Mouse (Mus musculus) neural tube, embryonic 15.5 days (tissue): ENCODE data around the gene Fyn. TPM values are rescaled to one million over a fixed set of nuclear protein-coding genes. Genes with fewer than 3 reads are reported as not detected.

Experiments
- ATAC-seq: fragments of 200-750 bp; cut with Nextera tagmentation; 2 replicates; pipeline ENCODE4 v1.8.0; 2017; ENCODE audit warnings: mild to moderate bottlenecking, moderate TSS enrichment, moderate library complexity; ENCODE audit not compliant: low FRiP score
- H3K27ac ChIP-seq: fragments of 300-500 bp; sonication (generic); replicated peaks from 2 replicates; pipeline ENCODE4 v1.5.1; 2015; ENCODE audit warnings: mild to moderate bottlenecking, inconsistent platforms
- H3K27me3 ChIP-seq: fragments of 300-500 bp; sonication (generic); replicated peaks from 2 replicates; pipeline ENCODE4 v1.6.1; 2015; ENCODE audit warnings: inconsistent platforms
- H3K36me3 ChIP-seq: fragments of 300-500 bp; sonication (generic); 2 replicates; pipeline ENCODE4 v1.6.1; 2015; ENCODE audit warnings: inconsistent platforms
- H3K4me1 ChIP-seq: fragments of 300-500 bp; sonication (generic); 2 replicates; pipeline ENCODE4 v1.6.1; 2015; ENCODE audit warnings: inconsistent platforms
- H3K4me2 ChIP-seq: fragments of 300-500 bp; sonication (generic); 2 replicates; pipeline ENCODE4 v1.6.1; 2015; ENCODE audit warnings: inconsistent platforms, mild to moderate bottlenecking, moderate library complexity
- H3K4me3 ChIP-seq: fragments of 300-500 bp; sonication (generic); replicated peaks from 2 replicates; pipeline ENCODE4 v1.5.1; 2015; ENCODE audit warnings: mild to moderate bottlenecking, inconsistent platforms
- H3K9ac ChIP-seq: fragments of 300-500 bp; sonication (generic); replicated peaks from 2 replicates; pipeline ENCODE4 v1.6.1; 2015; ENCODE audit warnings: mild to moderate bottlenecking, inconsistent platforms
- H3K9me3 ChIP-seq: fragments of 300-500 bp; sonication (generic); replicated peaks from 2 replicates; pipeline ENCODE4 v1.6.1; 2016; ENCODE audit warnings: inconsistent platforms
- WGBS: fragments of 180-500 bp; shearing (Covaris S2); methylation state at CpG from one replicate; pipeline ENCODE4 v1.1.7; 2015; ENCODE audit warnings: mixed read lengths; 5-methylcytosine and 5-hydroxymethylcytosine counted together
- polyA plus RNA-seq: library from polyadenylated mRNA; unstranded; fragments of >200 nt; fragmentation: Nextera tagmentation; extraction: Ambion mirVana; gene quantifications from 2 replicates; pipeline ENCODE4 v1.2.1, GENCODE M21; 2015

Gene Fyn
- polyA plus RNA-seq, 1 experiment from 2014 or later, result 76.5 TPM

GRCm38 (mm10) chr10:39550791-39551190, 182.1 kb downstream of the Fyn start:
- Histone ChIP-seq H3K4me2 (no peak overlapping the region), H3K9me3 (no peaks in the 10 kb centered on the region), H3K4me1 (peaks cover 80% of the 10 kb centered on the region), H3K36me3 (no peaks in the 10 kb centered on the region), H3K4me3 (no peak overlapping the region), H3K9ac (no peak overlapping the region), H3K27me3 (no peaks in the 10 kb centered on the region), H3K27ac (peak overlapping the region; percentile 85)
- ATAC-seq, result no peak
- 64% methylated on average over 2 of the region's 2 CpGs for WGBS

- Histone ChIP-seq H3K9me3 (no peaks in the 10 kb centered on the region), H3K4me3 (no peak overlapping the region), H3K27ac (peak overlapping the region; percentile 85), H3K36me3 (no peaks in the 10 kb centered on the region), H3K4me1 (peaks cover 79% of the 10 kb centered on the region), H3K4me2 (no peak overlapping the region), H3K9ac (peak overlapping the region; percentile 31; the same call in 1 of the 2 replicates), H3K27me3 (no peaks in the 10 kb centered on the region)
- 28% methylated on average over 9 of the region's 9 CpGs for WGBS
- ATAC-seq, result 0 out of 2 replicates have a peak, but pooled peaks have one; percentile 23
These were observed 183.1 kb downstream of the Fyn start for GRCm38 (mm10) chr10:39551637-39552185.

- no peaks in the 10 kb centered on the region for H3K9me3 ChIP-seq
- H3K27me3 ChIP-seq, result no peaks in the 10 kb centered on the region
- WGBS, result 5% methylated on average over 6 of the region's 6 CpGs
- no peak overlapping the region for H3K4me3 ChIP-seq
- H3K36me3 ChIP-seq, result no peaks in the 10 kb centered on the region
- peak overlapping the region; percentile 31 for H3K9ac ChIP-seq
- ATAC-seq, result peak; percentile 79
- peak overlapping the region; percentile 85 for H3K27ac ChIP-seq
- no peak overlapping the region for H3K4me2 ChIP-seq
- H3K4me1 ChIP-seq, result peaks cover 74% of the 10 kb centered on the region
These were observed 183.7 kb downstream of the Fyn start for GRCm38 (mm10) chr10:39552351-39552814.

- Histone ChIP-seq H3K36me3 (no peaks in the 10 kb centered on the region), H3K4me1 (peaks cover 76% of the 10 kb centered on the region), H3K4me2 (no peak overlapping the region), H3K4me3 (no peak overlapping the region), H3K9ac (peak overlapping the region; percentile 31; the same call in 1 of the 2 replicates), H3K27me3 (no peaks in the 10 kb centered on the region), H3K9me3 (no peaks in the 10 kb centered on the region), H3K27ac (peak overlapping the region; percentile 85)
- no peak for ATAC-seq
- 15% methylated on average over 5 of the region's 5 CpGs for WGBS
These were observed 184.2 kb downstream of the Fyn start for GRCm38 (mm10) chr10:39552903-39553302.

- H3K9ac ChIP-seq, result no peak overlapping the region
- 0 out of 2 replicates have a peak, but pooled peaks cover 5% of the 10 kb centered on the region for H3K36me3 ChIP-seq
- peak overlapping the region; percentile 54 for H3K27ac ChIP-seq
- no peaks in the 10 kb centered on the region for H3K27me3 ChIP-seq
- ATAC-seq, result no peak
- H3K4me3 ChIP-seq, result no peak overlapping the region
- H3K4me1 ChIP-seq, result peaks cover 83% of the 10 kb centered on the region
- H3K9me3 ChIP-seq, result no peaks in the 10 kb centered on the region
- no peak overlapping the region for H3K4me2 ChIP-seq
- 27% methylated on average over 7 of the region's 7 CpGs for WGBS
These were observed 186.6 kb downstream of the Fyn start for GRCm38 (mm10) chr10:39555289-39555715.

GRCm38 (mm10) chr10:39555740-39556139, 187.1 kb downstream of the Fyn start:
- Histone ChIP-seq H3K4me3 (no peak overlapping the region), H3K4me1 (peaks cover 86% of the 10 kb centered on the region), H3K27me3 (no peaks in the 10 kb centered on the region), H3K9ac (no peak overlapping the region), H3K36me3 (0 out of 2 replicates have a peak, but pooled peaks cover 5% of the 10 kb centered on the region), H3K9me3 (no peaks in the 10 kb centered on the region), H3K27ac (peak overlapping the region; percentile 54), H3K4me2 (no peak overlapping the region)
- ATAC-seq, result no peak
- WGBS, result 45% methylated on average over 5 of the region's 5 CpGs

- no peak for ATAC-seq
- H3K27me3 ChIP-seq, result no peaks in the 10 kb centered on the region
- 89% methylated on average over 9 of the region's 9 CpGs for WGBS
- H3K9ac ChIP-seq, result no peak overlapping the region
- H3K4me2 ChIP-seq, result no peak overlapping the region
- 0 out of 2 replicates have a peak, but pooled peaks cover 5% of the 10 kb centered on the region for H3K36me3 ChIP-seq
- peaks cover 78% of the 10 kb centered on the region for H3K4me1 ChIP-seq
- no peaks in the 10 kb centered on the region for H3K9me3 ChIP-seq
- no peak overlapping the region for H3K4me3 ChIP-seq
- H3K27ac ChIP-seq, result no peak overlapping the region; the same call in 1 of the 2 replicates
These were observed 188.7 kb downstream of the Fyn start for GRCm38 (mm10) chr10:39557360-39557759.

GRCm38 (mm10) chr10:39557851-39558250, 189.2 kb downstream of the Fyn start:
- 59% methylated on average over 7 of the region's 7 CpGs for WGBS
- H3K4me3 ChIP-seq, result no peak overlapping the region
- ATAC-seq, result no peak; the same call in 1 of the 2 replicates
- H3K9me3 ChIP-seq, result no peaks in the 10 kb centered on the region
- peaks cover 74% of the 10 kb centered on the region for H3K4me1 ChIP-seq
- peak overlapping the region; percentile 80 for H3K27ac ChIP-seq
- peak overlapping the region; percentile 43; the same call in 1 of the 2 replicates for H3K9ac ChIP-seq
- 0 out of 2 replicates have a peak, but pooled peaks cover 5% of the 10 kb centered on the region for H3K36me3 ChIP-seq
- H3K4me2 ChIP-seq, result no peak overlapping the region
- no peaks in the 10 kb centered on the region for H3K27me3 ChIP-seq

- Histone ChIP-seq H3K4me2 (no peak overlapping the region), H3K9ac (no peak overlapping the region), H3K4me1 (peaks cover 71% of the 10 kb centered on the region), H3K9me3 (no peaks in the 10 kb centered on the region), H3K27me3 (no peaks in the 10 kb centered on the region), H3K4me3 (no peak overlapping the region), H3K36me3 (0 out of 2 replicates have a peak, but pooled peaks cover 5% of the 10 kb centered on the region), H3K27ac (peak overlapping the region; percentile 80)
- peak; percentile 46; the same call in 1 of the 2 replicates for ATAC-seq
- 34% methylated on average over 5 of the region's 5 CpGs for WGBS
These were observed 189.9 kb downstream of the Fyn start for GRCm38 (mm10) chr10:39558492-39559005.

GRCm38 (mm10) chr10:39559321-39559720, 190.7 kb downstream of the Fyn start:
- peaks cover 65% of the 10 kb centered on the region for H3K4me1 ChIP-seq

GRCm38 (mm10) chr10:39562383-39562782, 193.7 kb downstream of the Fyn start:
- Histone ChIP-seq H3K9ac (no peak overlapping the region), H3K27me3 (no peaks in the 10 kb centered on the region), H3K4me3 (no peak overlapping the region), H3K9me3 (no peaks in the 10 kb centered on the region), H3K27ac (no peak overlapping the region), H3K4me1 (peaks cover 50% of the 10 kb centered on the region), H3K4me2 (no peak overlapping the region), H3K36me3 (peaks cover 10% of the 10 kb centered on the region; the same call in 1 of the 2 replicates)
- ATAC-seq, result no peak
- 85% methylated on average over 2 of the region's 2 CpGs for WGBS

More at GRCm38 (mm10) chr10:39559321-39559720, 190.7 kb downstream of the Fyn start:
- WGBS, result 84% methylated on average over 3 of the region's 3 CpGs
- Histone ChIP-seq H3K4me2 (no peak overlapping the region), H3K4me3 (no peak overlapping the region), H3K9ac (no peak overlapping the region), H3K27ac (peak overlapping the region; percentile 80), H3K9me3 (no peaks in the 10 kb centered on the region), H3K36me3 (0 out of 2 replicates have a peak, but pooled peaks cover 5% of the 10 kb centered on the region), H3K27me3 (no peaks in the 10 kb centered on the region)
- ATAC-seq, result no peak
